Mouse (Mus musculus) midbrain, embryonic 10.5 days (tissue): ENCODE measurements around the gene Fto. TPM values are rescaled to one million over a fixed set of nuclear protein-coding genes. Genes with fewer than 3 reads are reported as not detected.

Experiments
- DNase-seq: peaks from one replicate; pipeline ENCODE4 v3.0.0-alpha.2; 2017; ENCODE audit warnings: low spot score
- H3K27ac ChIP-seq: fragments of 300-500 bp; sonication (generic); replicated peaks from 2 replicates; pipeline ENCODE4 v1.5.1; 2016; ENCODE audit warnings: mild to moderate bottlenecking
- H3K27me3 ChIP-seq: fragments of 300-500 bp; sonication (generic); 2 replicates; pipeline ENCODE4 v1.6.1; 2016; ENCODE audit warnings: low read depth, mild to moderate bottlenecking; ENCODE audit not compliant: poor library complexity, severe bottlenecking
- H3K36me3 ChIP-seq: fragments of 300-500 bp; sonication (generic); 2 replicates; pipeline ENCODE4 v1.6.1; 2016; ENCODE audit warnings: mild to moderate bottlenecking, moderate library complexity
- H3K4me1 ChIP-seq: fragments of 300-500 bp; sonication (generic); 2 replicates; pipeline ENCODE4 v1.6.1; 2016
- H3K4me3 ChIP-seq: fragments of 300-500 bp; sonication (generic); 2 replicates; pipeline ENCODE4 v1.5.1; 2016; ENCODE audit warnings: mild to moderate bottlenecking, moderate library complexity
- H3K9me3 ChIP-seq: fragments of 300-500 bp; sonication (generic); replicated peaks from 2 replicates; pipeline ENCODE4 v1.6.1; 2016; ENCODE audit warnings: mild to moderate bottlenecking
- WGBS: fragments of 180-500 bp; shearing (Covaris S2); methylation state at CpG from one replicate; pipeline ENCODE4 v1.1.7; 2016; 5-methylcytosine and 5-hydroxymethylcytosine counted together
- polyA plus RNA-seq: library from polyadenylated mRNA; unstranded; fragments of >200 nt; fragmentation: Nextera tagmentation; extraction: Ambion mirVana; gene quantifications from 2 replicates; pipeline ENCODE4 v1.2.1, GENCODE M21; 2016

Fto gene
- polyA plus RNA-seq, 1 experiment from 2014 or later = 91.3 TPM

DNA sequence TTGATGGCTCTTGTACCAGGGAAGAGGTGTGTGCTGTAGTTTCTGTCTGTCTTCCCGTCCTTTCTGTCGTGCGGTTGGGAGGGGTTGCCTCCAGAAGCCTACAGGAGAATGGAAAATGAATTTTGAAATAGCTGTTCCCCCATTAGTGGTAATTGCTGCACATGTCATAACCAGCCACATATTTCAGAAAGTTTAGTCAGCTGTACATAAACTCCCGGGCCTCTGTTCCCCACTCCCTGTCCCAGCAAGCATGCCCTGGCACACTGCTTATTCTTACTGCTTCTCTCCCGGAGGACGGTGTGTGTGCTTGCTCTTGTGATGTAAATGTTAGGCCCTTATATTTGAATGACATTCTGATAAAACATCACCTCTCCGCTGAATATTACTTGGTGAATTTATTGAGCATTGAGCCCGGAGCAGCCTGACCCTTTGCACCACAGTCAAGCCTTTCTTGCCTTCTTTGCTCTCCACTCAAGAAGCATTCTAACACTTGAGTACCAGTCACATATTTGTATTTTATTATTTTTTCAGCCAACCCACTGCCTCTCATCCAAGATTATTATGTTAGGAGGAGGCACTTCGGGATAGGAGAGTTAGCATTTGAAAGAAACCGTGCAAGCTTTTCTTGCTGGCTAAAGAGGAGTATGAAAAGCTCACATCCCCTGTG is 175.6 kb downstream of the Fto start:
- H3K4me3 ChIP-seq = no peak overlapping the region
- peaks cover 66% of the 10 kb centered on the region for H3K27me3 ChIP-seq
- H3K9me3 ChIP-seq = no peaks in the 10 kb centered on the region
- WGBS = 64% methylated on average over 10 of the region's 10 CpGs
- peaks cover 11% of the 10 kb centered on the region for H3K36me3 ChIP-seq
- H3K27ac ChIP-seq = no peak overlapping the region; the same call in 1 of the 2 replicates
- no peak for DNase-seq
- peaks cover 42% of the 10 kb centered on the region for H3K4me1 ChIP-seq

DNA sequence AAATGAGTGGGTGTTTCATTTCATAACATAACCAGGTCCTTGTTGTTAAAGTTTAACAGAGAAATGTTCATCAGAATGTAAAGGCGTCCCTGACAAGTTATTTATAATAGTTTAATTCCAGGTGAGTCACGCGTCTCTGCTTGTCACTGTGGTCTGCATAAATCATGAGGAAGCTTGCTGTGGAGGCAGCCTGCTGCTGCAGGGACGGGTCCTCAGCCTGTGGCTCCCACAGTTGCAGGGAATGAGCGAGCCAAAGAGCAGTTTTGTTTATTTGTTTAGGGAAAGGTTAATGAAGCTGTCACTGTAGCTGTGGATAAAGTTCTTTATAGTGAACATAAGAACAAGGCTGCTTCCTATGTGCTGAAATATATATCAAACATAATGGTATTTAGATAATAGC is 176.7 kb downstream of the Fto start:
- 61% methylated on average over 5 of the region's 5 CpGs for WGBS
- Histone ChIP-seq H3K4me3 (no peak overlapping the region), H3K27me3 (peaks cover 74% of the 10 kb centered on the region), H3K27ac (no peak overlapping the region), H3K36me3 (peaks cover 8% of the 10 kb centered on the region), H3K4me1 (peaks cover 50% of the 10 kb centered on the region), H3K9me3 (no peaks in the 10 kb centered on the region)
- no peak for DNase-seq

DNA sequence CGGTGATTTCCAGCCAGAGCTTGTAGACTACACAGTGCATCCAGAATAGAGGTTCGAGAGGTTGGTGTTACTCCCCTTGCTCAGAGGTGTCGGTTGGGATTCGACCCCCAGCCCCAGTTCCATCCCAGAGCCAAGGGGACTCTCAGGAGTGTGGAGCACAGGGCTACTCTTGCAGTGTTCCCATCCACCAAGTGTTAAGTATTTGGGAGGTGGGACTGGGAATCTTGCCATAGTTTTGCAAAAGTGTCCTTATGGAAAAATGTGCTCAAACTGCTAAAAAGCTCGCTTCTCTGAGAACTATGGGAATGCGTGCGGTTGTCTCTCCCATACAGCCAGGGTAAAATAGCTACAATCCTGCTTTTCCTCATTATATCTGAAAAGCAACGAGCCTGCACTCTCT is 180.0 kb downstream of the Fto start:
- Histone ChIP-seq H3K27ac (no peak overlapping the region), H3K4me1 (peaks cover 66% of the 10 kb centered on the region), H3K4me3 (no peak overlapping the region), H3K27me3 (peaks cover 69% of the 10 kb centered on the region), H3K36me3 (no peaks in the 10 kb centered on the region), H3K9me3 (no peaks in the 10 kb centered on the region)
- WGBS = 84% methylated on average over 8 of the region's 8 CpGs
- DNase-seq = no peak

DNA sequence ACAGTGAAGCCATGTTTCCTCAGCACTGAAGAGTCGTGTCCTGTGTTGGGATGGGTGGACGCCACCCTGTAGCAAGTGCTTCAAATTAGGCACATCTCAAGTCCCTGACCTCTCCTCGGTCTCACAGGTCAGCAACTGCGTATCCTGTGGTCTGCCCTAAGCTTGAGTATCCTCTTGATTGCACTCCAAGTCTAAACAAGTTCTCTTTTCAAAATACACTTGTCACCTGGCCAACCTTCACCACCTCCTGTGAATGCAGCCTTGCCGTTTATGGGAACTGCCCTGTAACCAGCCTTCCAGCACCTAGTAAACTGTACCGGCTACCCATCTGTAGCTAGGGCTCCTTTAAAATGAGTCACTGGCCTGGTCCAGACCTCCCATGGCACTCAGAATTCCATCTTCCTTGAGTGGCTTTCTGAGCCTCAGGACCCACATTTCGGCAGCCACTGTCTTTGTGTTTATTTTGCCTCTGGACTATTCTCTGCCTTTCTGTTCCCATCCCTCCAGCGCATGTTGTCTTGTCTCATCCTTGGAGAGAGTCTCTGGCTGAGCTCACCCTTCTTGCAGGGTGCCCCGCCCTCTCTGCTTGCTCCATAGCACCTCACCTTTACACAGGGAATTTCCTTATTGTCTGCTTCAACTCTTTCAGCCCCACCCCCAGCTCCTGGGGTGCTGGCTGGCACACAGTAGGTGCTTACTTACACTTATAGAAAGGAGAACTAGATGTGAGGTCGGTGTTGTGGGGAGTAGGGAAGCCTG is 181.4 kb downstream of the Fto start:
- Histone ChIP-seq H3K9me3 (no peaks in the 10 kb centered on the region), H3K4me1 (peaks cover 58% of the 10 kb centered on the region), H3K27ac (no peak overlapping the region), H3K27me3 (peaks cover 70% of the 10 kb centered on the region), H3K36me3 (no peaks in the 10 kb centered on the region), H3K4me3 (no peak overlapping the region)
- WGBS = 50% methylated on average over 10 of the region's 10 CpGs
- no peak for DNase-seq

DNA sequence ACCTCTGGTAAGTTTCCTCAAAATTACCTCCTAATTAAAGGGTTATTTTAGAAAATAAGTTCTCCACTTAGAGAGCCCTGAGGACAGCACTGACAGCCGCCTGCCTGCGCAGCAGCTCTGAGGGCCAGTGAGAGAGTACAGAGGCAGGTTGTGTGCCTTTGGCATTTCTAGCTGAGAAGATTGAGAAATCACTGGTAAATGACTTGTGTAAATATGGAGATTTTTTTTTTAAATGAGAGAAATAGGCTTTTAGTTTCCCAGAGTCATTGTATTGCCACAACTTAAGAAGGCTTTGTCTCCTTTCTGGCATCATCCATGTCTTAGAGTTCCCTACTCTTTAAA is 181.9 kb downstream of the Fto start:
- H3K4me3 ChIP-seq = no peak overlapping the region
- H3K9me3 ChIP-seq = no peaks in the 10 kb centered on the region
- peaks cover 70% of the 10 kb centered on the region for H3K27me3 ChIP-seq
- DNase-seq = no peak
- peaks cover 53% of the 10 kb centered on the region for H3K4me1 ChIP-seq
- H3K36me3 ChIP-seq = no peaks in the 10 kb centered on the region
- 58% methylated on average over 2 of the region's 2 CpGs for WGBS
- H3K27ac ChIP-seq = no peak overlapping the region

DNA sequence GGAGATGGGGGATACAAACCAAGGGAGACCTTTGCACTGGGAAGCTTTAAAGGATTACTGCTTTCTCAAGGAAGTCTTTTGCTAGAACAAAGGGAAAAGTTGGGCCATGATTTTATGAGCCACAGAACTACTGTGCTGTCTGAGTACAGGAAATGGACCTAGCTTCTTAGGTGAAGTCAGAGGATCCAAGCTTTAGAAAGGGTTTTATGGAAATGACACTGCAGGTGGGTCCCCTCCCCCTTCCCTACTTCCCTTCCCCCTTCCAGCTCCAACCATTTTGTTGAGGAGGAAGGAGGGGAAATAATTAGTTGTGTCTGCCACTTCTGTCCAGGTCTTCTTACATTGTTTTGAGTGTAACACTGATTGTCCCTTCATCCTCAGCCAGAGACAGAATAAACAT is 182.7 kb downstream of the Fto start:
- no peak overlapping the region for H3K4me3 ChIP-seq

DNA sequence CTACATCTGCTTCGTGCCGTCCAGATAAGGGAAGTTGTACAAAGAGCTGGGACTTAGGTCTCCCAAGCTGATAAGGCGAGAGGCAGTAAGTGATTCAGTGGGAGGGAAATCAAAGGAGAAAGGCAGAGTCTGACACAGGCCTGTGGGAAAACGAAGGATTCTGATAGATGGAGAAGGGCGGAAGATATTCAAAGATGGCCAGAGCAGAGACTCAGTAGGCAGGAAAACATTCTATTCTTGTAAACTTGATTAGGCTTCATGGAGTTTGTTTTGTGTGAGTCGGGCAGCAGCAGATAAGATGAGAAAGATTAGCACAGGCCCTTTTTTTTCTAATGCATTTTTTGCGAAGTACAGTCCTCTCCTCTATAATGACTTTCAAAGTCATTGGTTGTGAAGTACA is 183.6 kb downstream of the Fto start:
- Histone ChIP-seq H3K36me3 (no peaks in the 10 kb centered on the region), H3K27me3 (peaks cover 83% of the 10 kb centered on the region)
- 50% methylated on average over 7 of the region's 7 CpGs for WGBS

More for the DNA sequence above, 182.7 kb downstream of the Fto start:
- no peaks in the 10 kb centered on the region for H3K36me3 ChIP-seq
- no peaks in the 10 kb centered on the region for H3K9me3 ChIP-seq
- no peak for DNase-seq
- peaks cover 45% of the 10 kb centered on the region for H3K4me1 ChIP-seq
- peaks cover 77% of the 10 kb centered on the region for H3K27me3 ChIP-seq
- H3K27ac ChIP-seq = no peak overlapping the region

DNA sequence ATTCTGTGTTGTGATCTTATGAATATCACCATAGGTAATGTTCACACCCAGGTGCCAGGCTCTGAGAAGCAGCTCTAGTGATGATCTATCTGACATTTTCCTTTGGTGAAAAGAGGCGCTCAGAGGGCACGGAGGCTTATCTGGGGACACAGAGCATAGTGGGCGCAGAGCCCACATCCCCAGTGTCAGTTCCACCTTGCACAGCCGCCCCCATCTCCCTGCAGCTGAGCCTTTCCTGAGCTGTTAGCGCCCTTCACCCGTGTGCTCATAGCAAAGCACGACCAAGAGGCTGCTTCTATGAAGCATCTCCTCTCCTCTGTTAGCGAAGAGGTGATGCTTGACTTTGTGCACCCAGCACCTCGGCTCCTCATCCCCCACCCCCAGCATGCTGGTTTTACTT is 185.3 kb downstream of the Fto start:
- 87% methylated on average over 9 of the region's 9 CpGs for WGBS
- DNase-seq = no peak
- Histone ChIP-seq H3K4me3 (no peak overlapping the region), H3K36me3 (no peaks in the 10 kb centered on the region), H3K27ac (no peak overlapping the region), H3K9me3 (no peaks in the 10 kb centered on the region), H3K4me1 (peaks cover 51% of the 10 kb centered on the region), H3K27me3 (peaks cover 87% of the 10 kb centered on the region)

More for the DNA sequence above, 183.6 kb downstream of the Fto start:
- Histone ChIP-seq H3K4me3 (no peak overlapping the region), H3K4me1 (peaks cover 36% of the 10 kb centered on the region), H3K27ac (no peak overlapping the region), H3K9me3 (no peaks in the 10 kb centered on the region)
- no peak for DNase-seq

DNA sequence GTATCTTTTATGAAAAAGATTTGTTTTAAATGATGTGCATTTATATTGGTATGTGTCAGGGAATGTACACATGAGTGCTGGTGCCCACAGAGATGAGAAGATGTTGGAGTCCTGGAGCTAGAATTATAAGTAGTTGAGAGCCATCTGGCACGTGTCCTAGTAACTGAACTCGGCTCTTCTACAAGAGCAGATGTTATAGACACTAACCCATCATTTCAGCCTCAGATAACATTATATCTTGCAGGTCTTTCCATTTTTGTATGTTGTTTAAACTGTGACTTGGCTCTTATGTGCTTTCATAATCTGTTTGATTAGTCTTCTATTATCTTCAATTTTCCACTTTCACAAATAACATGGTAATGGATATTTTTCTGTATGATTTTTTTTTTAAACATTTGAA is 186.0 kb downstream of the Fto start:
- peaks cover 87% of the 10 kb centered on the region for H3K27me3 ChIP-seq

DNA sequence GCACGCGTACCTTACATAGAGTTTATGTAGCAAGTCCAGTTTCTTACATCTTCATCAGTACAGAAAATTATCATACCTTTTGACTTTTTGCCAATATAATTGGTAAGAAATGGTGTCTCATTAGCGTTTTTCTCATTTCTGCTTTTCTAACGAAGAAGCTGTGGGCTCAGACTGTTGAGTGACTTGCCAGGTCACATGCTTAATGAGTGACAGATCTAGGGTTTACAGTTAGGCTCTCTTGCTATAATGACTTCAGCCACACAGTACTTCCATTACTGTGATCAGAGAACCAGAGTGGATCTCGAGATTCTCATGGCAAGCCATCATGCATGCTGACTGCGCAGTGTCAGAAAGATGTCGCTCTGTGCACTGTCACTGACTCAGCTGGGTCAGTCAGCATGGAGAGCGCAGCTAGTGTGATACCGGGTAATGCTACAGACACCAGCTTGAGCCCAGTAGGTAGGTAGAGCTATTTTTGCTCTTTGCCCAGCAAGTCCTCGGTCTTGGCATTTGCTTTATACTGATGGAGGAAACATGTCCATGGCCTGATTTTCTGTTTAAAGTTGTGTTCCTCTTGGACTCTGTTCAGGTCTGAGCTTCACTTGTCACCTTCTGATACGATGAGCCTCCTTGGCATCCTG is 188.8 kb downstream of the Fto start:
- Histone ChIP-seq H3K36me3 (no peaks in the 10 kb centered on the region), H3K4me3 (no peak overlapping the region), H3K27ac (peak overlapping the region; percentile 63; the same call in 1 of the 2 replicates), H3K4me1 (peaks cover 48% of the 10 kb centered on the region), H3K9me3 (no peaks in the 10 kb centered on the region), H3K27me3 (peaks cover 94% of the 10 kb centered on the region)
- 87% methylated on average over 11 of the region's 11 CpGs for whole genome bisulfite sequencing
- DNase-seq = no peak

More for the DNA sequence above, 186.0 kb downstream of the Fto start:
- Histone ChIP-seq H3K4me1 (peaks cover 55% of the 10 kb centered on the region), H3K36me3 (no peaks in the 10 kb centered on the region), H3K27ac (no peak overlapping the region), H3K9me3 (no peaks in the 10 kb centered on the region), H3K4me3 (no peak overlapping the region)
- WGBS = 96% methylated on average over 2 of the region's 2 CpGs
- DNase-seq = no peak

DNA sequence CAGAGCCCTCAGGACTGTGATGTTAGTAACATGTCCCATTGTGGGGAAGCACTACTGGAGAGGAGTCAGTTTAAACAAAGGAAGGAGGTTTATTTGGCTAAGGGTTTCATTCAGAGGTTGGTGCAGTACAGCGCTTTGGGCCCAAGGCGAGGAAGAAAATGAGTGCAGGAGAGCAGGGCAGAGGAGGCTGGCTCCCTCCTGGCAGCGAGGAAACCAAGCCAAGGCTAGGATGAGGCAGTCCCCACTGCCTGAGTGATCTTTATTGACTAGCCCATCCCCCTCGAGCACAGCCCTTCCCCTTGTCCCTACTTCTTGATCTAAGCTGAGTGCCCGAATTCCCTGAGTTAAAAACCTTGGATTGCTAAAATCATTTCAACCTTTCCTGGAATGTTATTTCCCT is 189.5 kb downstream of the Fto start:
- DNase-seq = no peak
- 19% methylated on average over 5 of the region's 5 CpGs for WGBS
- peaks cover 94% of the 10 kb centered on the region for H3K27me3 ChIP-seq
- H3K36me3 ChIP-seq = no peaks in the 10 kb centered on the region
- peaks cover 55% of the 10 kb centered on the region for H3K4me1 ChIP-seq
- H3K4me3 ChIP-seq = no peak overlapping the region
- peak overlapping the region; percentile 63 for H3K27ac ChIP-seq
- no peaks in the 10 kb centered on the region for H3K9me3 ChIP-seq

DNA sequence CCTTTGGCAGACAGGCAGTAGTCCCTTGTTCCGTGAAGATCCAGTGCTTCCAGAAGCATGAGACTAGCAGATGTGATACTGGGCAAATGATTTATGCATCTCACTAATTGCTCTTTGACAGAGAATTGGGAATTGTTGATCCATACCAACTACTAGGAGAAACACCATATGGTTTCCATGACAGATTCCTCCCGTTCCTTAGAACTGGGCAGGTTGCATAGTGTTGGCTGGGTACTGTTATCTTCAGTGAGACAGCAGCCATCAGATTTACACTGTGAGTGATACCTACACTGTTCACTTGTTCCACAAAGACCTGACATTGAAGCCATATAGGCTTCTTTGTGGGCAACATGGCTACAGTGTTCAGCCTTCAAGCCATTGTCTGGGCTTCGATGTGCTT is 191.0 kb downstream of the Fto start:
- 95% methylated on average over 3 of the region's 3 CpGs for WGBS
- H3K4me3 ChIP-seq = no peak overlapping the region
- no peak overlapping the region for H3K27ac ChIP-seq
- peaks cover 65% of the 10 kb centered on the region for H3K4me1 ChIP-seq
- no peaks in the 10 kb centered on the region for H3K9me3 ChIP-seq
- no peak for DNase-seq
- no peaks in the 10 kb centered on the region for H3K36me3 ChIP-seq
- peaks cover 93% of the 10 kb centered on the region for H3K27me3 ChIP-seq

DNA sequence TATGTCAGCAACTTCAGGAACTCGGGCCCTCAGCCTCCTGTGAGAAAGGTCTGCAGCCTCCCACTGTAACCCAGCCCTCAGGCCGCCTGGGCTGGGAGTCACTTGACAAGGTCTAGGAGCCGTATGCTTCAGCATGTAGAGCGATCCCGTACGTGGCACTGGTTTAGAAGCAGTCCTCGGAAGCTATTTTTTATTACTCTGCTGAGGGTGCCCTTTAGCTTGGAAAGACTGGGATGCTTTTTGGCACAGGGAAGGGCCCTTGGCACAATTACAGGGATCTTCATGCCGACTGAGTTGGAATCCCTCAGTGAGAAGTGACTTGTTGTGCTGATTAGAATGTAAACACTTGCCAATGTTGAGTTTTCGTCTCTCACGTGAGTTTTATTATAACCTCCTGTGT is 191.6 kb downstream of the Fto start:
- Histone ChIP-seq H3K9me3 (no peaks in the 10 kb centered on the region), H3K27ac (no peak overlapping the region), H3K4me3 (no peak overlapping the region), H3K4me1 (peaks cover 70% of the 10 kb centered on the region), H3K36me3 (no peaks in the 10 kb centered on the region), H3K27me3 (peaks cover 93% of the 10 kb centered on the region)
- WGBS = 90% methylated on average over 10 of the region's 10 CpGs
- no peak for DNase-seq
